Mouse (Mus musculus): ENCODE measurements at regions not wholly inside any gene's neighbourhood (a gene's known extent, or its start where the extent isn't known, plus 50 kb on each side); places are given as distances from the start of the nearest gene placed in this dataset.
A peak's percentile ranks its signal among the peaks of the same experiment; 100 is the strongest.
"Not testable (repeated sequence)": the region's sequence is repeated elsewhere in the genome, so short reads cannot be mapped to it uniquely, and the experiment has no call there.

- not testable (repeated sequence) for H3K4me3 ChIP-seq (ENCODE audit: control insufficient read depth in 1 of 2, insufficient read depth in 1 of 2, low read depth in 2 of 2, low read length in 2 of 2); H3K27ac ChIP-seq (ENCODE audit: control insufficient read depth, low read depth, low read length); H3K27me3 ChIP-seq (ENCODE audit: control insufficient read depth in 1 of 2, insufficient read depth in 2 of 2, low read length in 2 of 2); H3K79me2 ChIP-seq (ENCODE audit: control insufficient read depth, insufficient read depth, low read length, poor library complexity); H3K9me3 ChIP-seq (replicated peaks; ENCODE audit: insufficient read depth, low read length); H3K36me3 ChIP-seq (ENCODE audit: control insufficient read depth in 1 of 2, insufficient read depth in 2 of 2, low read length in 2 of 2); H3K4me1 ChIP-seq (ENCODE audit: control insufficient read depth in 1 of 2, insufficient read depth in 2 of 2, low read length in 2 of 2); H3K9ac ChIP-seq (ENCODE audit: control insufficient read depth, low read depth, low read length, poor library complexity, severe bottlenecking); DNase-seq (ENCODE audit: low read depth, low spot score)
These were observed 525.2 kb downstream of the 4930447F04Rik start for GRCm38 (mm10) chrX:65778656-65779370.

- TF ChIP-seq GABPA (IDR thresholded peaks at IDR 0.05; ENCODE audit: low read depth, low read length) (no peak), MAZ (IDR thresholded peaks at IDR 0.05; ENCODE audit: low read depth, low read length) (no peak), TAL1 (IDR thresholded peaks at IDR 0.05; ENCODE audit: low read length) (no peak), TCF12 (IDR thresholded peaks at IDR 0.05; ENCODE audit: low read depth, low read length) (no peak), POLR2AphosphoS5 (IDR thresholded peaks at IDR 0.05; ENCODE audit: borderline replicate concordance, low read depth, low read length) (no peak)
- no peak for DNase-seq (ENCODE audit: low read depth, low spot score)
- H3K27ac ChIP-seq (ENCODE audit: control insufficient read depth, low read depth, low read length) = no peak overlapping the region
- no peaks in the 10 kb centered on the region for H3K27me3 ChIP-seq (ENCODE audit: control insufficient read depth in 1 of 2, insufficient read depth in 2 of 2, low read length in 2 of 2)
- no peak overlapping the region for H3K9ac ChIP-seq (ENCODE audit: control insufficient read depth, low read depth, low read length, poor library complexity, severe bottlenecking)
- H3K36me3 ChIP-seq (ENCODE audit: control insufficient read depth in 1 of 2, insufficient read depth in 2 of 2, low read length in 2 of 2) = no peaks in the 10 kb centered on the region
- no peak overlapping the region for H3K4me3 ChIP-seq (ENCODE audit: control insufficient read depth in 1 of 2, insufficient read depth in 1 of 2, low read depth in 2 of 2, low read length in 2 of 2)
- no peaks in the 10 kb centered on the region for H3K4me1 ChIP-seq (ENCODE audit: control insufficient read depth in 1 of 2, insufficient read depth in 2 of 2, low read length in 2 of 2)
- H3K9me3 ChIP-seq (replicated peaks; ENCODE audit: insufficient read depth, low read length) = no peaks in the 10 kb centered on the region
- H3K79me2 ChIP-seq (ENCODE audit: control insufficient read depth, insufficient read depth, low read length, poor library complexity) = no peaks in the 10 kb centered on the region
These were observed 534.2 kb downstream of the 4930447F04Rik start for GRCm38 (mm10) chrX:65769861-65770260.

- H3K4me3 ChIP-seq (ENCODE audit: control insufficient read depth in 1 of 2, insufficient read depth in 1 of 2, low read depth in 2 of 2, low read length in 2 of 2) = no peak overlapping the region
- H3K9ac ChIP-seq (ENCODE audit: control insufficient read depth, low read depth, low read length, poor library complexity, severe bottlenecking) = no peak overlapping the region
- no peaks in the 10 kb centered on the region for H3K9me3 ChIP-seq (replicated peaks; ENCODE audit: insufficient read depth, low read length)
- no peaks in the 10 kb centered on the region for H3K79me2 ChIP-seq (ENCODE audit: control insufficient read depth, insufficient read depth, low read length, poor library complexity)
- no peaks in the 10 kb centered on the region for H3K36me3 ChIP-seq (ENCODE audit: control insufficient read depth in 1 of 2, insufficient read depth in 2 of 2, low read length in 2 of 2)
- no peak for TF ChIP-seq KAT2A (conservative IDR thresholded peaks at IDR 0.05; ENCODE audit: low read depth, low read length)
- TF ChIP-seq RCOR1 (IDR thresholded peaks at IDR 0.05; ENCODE audit: low read depth, low read length) = no peak
- no peak for TF ChIP-seq UBTF (IDR thresholded peaks at IDR 0.05; ENCODE audit: borderline replicate concordance, insufficient read depth, low read depth, low read length)
- TF ChIP-seq BHLHE40 (IDR thresholded peaks at IDR 0.05; ENCODE audit: borderline replicate concordance, low read depth, low read length) = no peak
- TF ChIP-seq ZC3H11A (IDR thresholded peaks at IDR 0.05; ENCODE audit: low read depth, low read length) = peak; percentile 9; the same call in 1 of the 2 replicates
- no peak for TF ChIP-seq CHD2 (IDR thresholded peaks at IDR 0.05; ENCODE audit: low read length)
- TF ChIP-seq MYB (IDR thresholded peaks at IDR 0.05; ENCODE audit: low read depth, low read length) = no peak
- TF ChIP-seq POLR2A (IDR thresholded peaks at IDR 0.05; ENCODE audit: control insufficient read depth in 1 of 2, insufficient read depth in 1 of 2, low read depth in 1 of 2, low read length in 2 of 2, poor library complexity in 1 of 2) = no peak
- no peak for TF ChIP-seq JUND (IDR thresholded peaks at IDR 0.05; ENCODE audit: low read depth, low read length)
- TF ChIP-seq GATA1 (IDR thresholded peaks at IDR 0.05; ENCODE audit: low read depth, low read length) = no peak
- peak; percentile 56 for TF ChIP-seq SMC3 (IDR thresholded peaks at IDR 0.05; ENCODE audit: low read depth, low read length)
- TF ChIP-seq ELF1 (IDR thresholded peaks at IDR 0.05; ENCODE audit: low read depth, low read length) = no peak
- no peak for TF ChIP-seq MAZ (IDR thresholded peaks at IDR 0.05; ENCODE audit: low read depth, low read length)
- TF ChIP-seq GABPA (IDR thresholded peaks at IDR 0.05; ENCODE audit: low read depth, low read length) = no peak
- TF ChIP-seq TBP (IDR thresholded peaks at IDR 0.05; ENCODE audit: low read depth, low read length) = no peak
- TF ChIP-seq POLR2AphosphoS2 (IDR thresholded peaks at IDR 0.05; ENCODE audit: low read length) = no peak
- TF ChIP-seq RAD21 (IDR thresholded peaks at IDR 0.05; ENCODE audit: low read depth, low read length) = peak; percentile 57
- TF ChIP-seq CTCF (IDR thresholded peaks at IDR 0.05 in 2 of 3, conservative IDR thresholded peaks at IDR 0.05 in 1 of 3; ENCODE audit: control insufficient read depth in 1 of 3, insufficient read depth in 1 of 3, low read depth in 2 of 3, low read length in 3 of 3, poor library complexity in 1 of 3, severe bottlenecking in 1 of 3) = peak in 2 of 3 experiments; percentile 14 to 48; a peak in 3 of 6 replicates
- TF ChIP-seq USF1 (IDR thresholded peaks at IDR 0.05; ENCODE audit: low read depth, low read length) = no peak
- no peak for TF ChIP-seq NELFE (IDR thresholded peaks at IDR 0.05; ENCODE audit: low read depth, low read length)
- TF ChIP-seq E2F4 (IDR thresholded peaks at IDR 0.05; ENCODE audit: borderline replicate concordance, low read depth, low read length) = no peak
- no peak for TF ChIP-seq ZMIZ1 (IDR thresholded peaks at IDR 0.05; ENCODE audit: low read depth, low read length)
- DNase-seq (ENCODE audit: low read depth, low spot score) = peak; percentile 15
- H3K27ac ChIP-seq (ENCODE audit: control insufficient read depth, low read depth, low read length) = no peak overlapping the region
- H3K4me1 ChIP-seq (ENCODE audit: control insufficient read depth in 1 of 2, insufficient read depth in 2 of 2, low read length in 2 of 2) = no peaks in the 10 kb centered on the region
- no peaks in the 10 kb centered on the region for H3K27me3 ChIP-seq (ENCODE audit: control insufficient read depth in 1 of 2, insufficient read depth in 2 of 2, low read length in 2 of 2)
These were observed 569.4 kb downstream of the 4930447F04Rik start for GRCm38 (mm10) chrX:65734577-65734976.
